Mouse (Mus musculus) gastrocnemius, postnatal 10 days (tissue): ENCODE results near the gene Srxn1. TPM values are rescaled to one million over a fixed set of nuclear protein-coding genes. Genes with fewer than 3 reads are reported as not detected.
"Not testable (repeated sequence)": the region's sequence is repeated elsewhere in the genome, so short reads cannot be mapped to it uniquely, and the experiment has no call there.

Experiments used
- DNase-seq: peaks from one replicate; pipeline ENCODE4 v3.0.0; 2021; ENCODE audit warnings: mixed read lengths
- long read RNA-seq, 2 experiments: library from polyadenylated mRNA; stranded (forward); transcript quantifications; one replicate each; pipeline ENCODE4 v2.0.0; 2021
- total RNA-seq, 2 experiments: library from RNA; stranded (reverse); gene quantifications; 2 replicates each; pipeline ENCODE4 v1.2.3; 2021

Srxn1 gene
- 10 to 100 TPM in 1 of 2 experiments, 1 to 10 TPM in 1; 8.7 to 14.7 TPM for total RNA-seq
- long read RNA-seq, experiment 1, transcript Srxn1-201 (2 exons, 2,812 nt), result major isoform, 8 of 12 reads
- long read RNA-seq, experiment 1, partial matches to known transcripts, result 0 of 12 reads
- long read RNA-seq, experiment 1, other reads (novel, unspliced or antisense), result 0 of 12 reads
- long read RNA-seq, experiment 2, transcript Srxn1-203 (2 exons, 446 nt), result minor isoform, 6 of 17 reads
- long read RNA-seq, experiment 2, transcript Srxn1-201 (2 exons, 2,812 nt), result major isoform, 9 of 17 reads
- long read RNA-seq, experiment 2, partial matches to known transcripts, result 0 of 17 reads
- long read RNA-seq, experiment 2, other reads (novel, unspliced or antisense), result 2 of 17 reads

DNA sequence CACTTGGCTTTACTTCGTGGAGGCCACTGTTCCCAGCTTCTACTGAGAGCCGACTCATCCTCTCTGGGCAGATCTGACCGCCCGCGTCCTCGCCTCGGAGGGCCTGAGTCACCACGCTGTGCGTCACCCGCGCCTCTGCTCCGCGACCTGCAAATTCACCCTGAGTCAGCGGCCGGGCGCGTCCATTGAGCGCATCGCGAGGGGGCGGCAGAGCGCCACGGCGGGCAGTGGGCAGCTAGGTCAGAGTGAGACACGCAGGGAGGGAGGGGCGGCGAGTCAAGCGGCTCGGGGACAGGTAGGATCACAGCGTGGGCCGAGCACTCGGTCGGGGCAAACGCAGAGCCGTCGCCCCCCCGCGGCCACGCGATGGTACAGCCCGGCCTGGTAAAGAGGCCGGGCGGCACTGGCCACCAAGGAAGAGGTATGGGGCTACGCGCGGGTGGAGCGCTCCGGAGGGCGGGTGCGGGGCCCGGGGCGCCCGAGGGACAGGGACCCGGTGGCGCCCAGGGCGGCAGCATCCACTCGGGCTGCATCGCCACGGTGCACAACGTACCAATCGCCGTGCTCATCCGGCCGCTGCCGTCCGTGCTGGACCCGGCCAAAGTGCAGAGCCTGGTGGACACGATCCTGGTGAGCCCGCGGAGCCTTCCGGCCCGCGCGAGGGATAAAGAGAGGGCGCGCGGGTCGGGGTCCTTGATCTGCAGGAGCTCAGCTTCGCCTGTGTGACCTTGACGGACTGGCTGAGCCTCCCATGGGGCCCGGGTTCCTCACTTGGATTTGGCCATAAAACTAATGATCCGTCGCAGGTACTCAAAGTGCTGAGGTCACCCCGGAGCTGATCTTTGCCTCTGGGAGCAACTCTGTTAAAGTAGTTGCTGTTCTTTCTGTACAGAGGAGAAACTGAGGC is at the start of gene Srxn1:
TSS of gene Srxn1 (plus strand) at position 199 of the 907 bp plus-strand sequence.
- peak; percentile 86 for DNase-seq

DNA sequence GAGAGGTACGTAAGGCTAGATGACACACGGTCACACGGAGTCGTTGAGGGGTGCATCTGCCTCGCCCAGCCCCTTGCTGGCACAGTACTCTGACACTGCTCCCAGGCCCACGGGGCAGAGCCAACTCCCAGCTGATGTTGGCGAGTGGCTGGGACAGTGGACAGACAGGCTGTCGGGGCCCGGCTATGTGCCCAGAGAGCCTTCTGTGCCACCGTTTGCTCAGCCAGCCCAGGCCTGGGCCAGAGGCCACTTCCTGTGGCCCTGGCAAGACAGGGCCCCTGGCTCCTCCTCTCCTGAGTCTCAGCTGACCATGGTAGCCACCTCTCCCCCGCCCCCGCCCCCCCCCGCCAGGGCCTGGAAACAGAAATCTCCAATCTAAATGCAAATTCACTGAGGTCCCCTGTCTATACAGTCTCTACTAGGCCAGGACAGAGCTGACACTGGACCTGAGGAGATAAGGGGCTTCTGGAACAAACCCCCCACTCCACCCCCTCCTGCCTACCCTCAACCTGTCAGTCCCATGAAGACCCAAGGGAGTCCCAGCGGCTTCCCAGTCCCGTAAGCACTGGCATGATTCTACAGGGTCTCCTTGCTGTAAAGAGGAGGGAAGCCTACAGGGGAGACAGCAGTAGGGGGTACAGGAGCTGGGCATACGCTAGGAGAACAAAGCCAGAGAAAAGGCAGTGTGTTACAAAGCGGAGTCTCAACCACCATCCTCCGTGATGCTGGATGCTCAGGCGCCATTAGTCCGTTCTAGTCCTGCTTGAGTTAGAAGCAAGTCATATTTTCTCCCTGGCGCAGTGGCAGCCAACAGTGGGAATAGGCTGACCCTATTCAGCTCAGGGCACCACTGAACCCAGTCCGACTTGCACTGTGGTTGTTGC is 48.7 kb upstream of the Srxn1 start:
- DNase-seq, result peak; percentile 48

DNA sequence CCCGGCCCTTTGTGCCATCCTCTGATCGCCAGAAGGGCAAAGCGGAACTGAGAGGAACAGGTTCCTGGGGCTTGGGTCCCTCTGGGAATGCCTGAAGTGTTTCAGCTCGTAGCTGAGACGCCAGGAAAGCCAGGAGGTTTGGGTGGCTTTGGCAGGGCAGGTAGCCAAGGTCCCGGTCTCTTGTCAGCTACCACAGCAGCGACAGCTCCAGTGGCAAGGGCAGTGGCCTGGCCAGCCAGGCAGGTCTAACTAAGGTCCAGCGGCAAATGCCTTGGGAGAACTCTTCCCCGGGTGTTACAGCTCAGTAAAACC is 48.1 kb upstream of the Srxn1 start:
- DNase-seq, result no peak

DNA sequence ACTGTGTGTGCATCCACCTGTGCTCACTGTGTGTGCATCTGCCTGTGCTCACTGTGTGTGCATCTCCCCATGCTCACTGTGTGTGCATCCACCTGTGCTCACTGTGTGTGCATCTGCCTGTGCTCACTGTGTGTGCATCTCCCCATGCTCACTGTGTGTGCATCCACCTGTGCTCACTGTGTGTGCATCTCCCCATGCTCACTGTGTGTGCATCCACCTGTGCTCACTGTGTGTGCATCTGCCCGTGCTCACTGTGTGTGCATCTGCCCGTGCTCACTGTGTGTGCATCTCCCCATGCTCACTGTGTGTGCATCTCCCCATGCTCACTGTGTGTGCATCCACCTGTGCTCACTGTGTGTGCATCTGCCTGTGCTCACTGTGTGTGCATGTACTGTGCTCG is 42.5 kb upstream of the Srxn1 start:
- not testable (repeated sequence) for DNase-seq

DNA sequence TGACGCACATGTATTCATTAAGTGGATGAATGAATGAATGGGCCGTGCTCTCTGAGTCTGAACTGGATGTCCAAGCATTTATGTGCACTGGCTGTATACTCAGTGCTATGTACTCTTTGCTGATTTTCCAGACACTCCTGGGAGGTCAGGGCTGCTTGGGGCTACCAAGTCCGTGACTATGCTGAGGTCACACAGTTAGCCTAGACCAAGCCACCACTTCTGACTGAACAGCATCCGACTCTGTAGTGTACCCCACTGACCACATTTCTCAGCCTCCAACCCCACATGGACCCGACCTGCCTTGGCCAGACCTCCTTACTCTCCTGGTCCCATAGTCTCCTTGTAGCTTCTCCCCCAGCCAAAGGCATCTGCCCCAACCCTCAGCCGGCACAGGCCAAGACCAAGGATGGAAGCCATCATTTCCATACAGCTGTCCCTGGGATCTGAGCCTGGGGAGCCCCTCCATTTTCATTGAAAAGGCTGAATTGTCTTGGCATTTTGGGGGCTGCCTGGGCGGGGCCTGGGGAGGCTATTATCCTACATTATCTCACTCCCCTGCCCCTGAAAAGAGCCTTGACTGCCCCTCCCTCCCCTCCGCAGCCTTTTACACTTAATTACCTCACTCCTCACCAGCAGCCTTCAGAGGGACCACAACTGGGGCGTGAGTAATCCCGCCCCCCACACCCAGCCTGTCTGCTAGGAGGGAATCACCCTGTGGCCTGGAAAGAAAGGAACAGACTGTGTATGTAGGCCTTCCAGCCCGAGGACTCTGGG is 36.5 kb upstream of the Srxn1 start:
- DNase-seq, result no peak

DNA sequence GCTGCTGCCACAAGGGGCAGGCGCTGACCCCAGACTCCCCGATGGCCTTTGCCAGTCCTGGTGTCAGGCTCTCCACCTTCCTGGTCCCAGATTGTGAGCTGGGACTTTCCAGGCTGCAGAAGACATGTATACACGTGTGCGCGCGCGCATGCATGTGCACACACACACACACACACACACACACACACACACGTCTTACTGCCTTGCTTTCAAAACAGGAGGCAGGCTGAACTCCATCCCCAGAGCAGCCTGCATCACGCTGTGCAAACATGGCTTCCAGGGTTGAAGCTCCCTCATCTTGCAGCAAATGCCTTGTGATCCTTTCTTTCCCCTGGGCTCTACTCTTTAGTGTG is 35.9 kb upstream of the Srxn1 start:
- DNase-seq, result no peak

DNA sequence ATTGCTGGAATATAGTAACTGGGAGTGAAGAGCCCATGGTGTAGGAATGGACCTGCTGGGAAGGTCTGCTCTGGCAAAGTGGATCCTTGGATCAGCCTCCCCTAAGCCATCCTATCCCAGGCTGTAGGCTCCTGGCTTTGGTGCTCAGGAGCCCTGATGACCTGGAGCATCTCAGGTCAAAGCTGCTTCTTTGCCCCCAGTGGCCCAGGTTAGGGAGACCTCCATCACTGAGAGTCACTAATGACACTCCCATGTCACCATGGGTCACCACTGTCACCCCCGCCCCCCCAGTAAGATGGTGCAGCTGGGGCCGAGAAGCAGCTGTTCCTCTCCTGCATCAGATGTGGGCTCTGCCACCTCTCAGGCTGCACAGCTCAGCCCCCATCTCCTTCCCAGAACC is 35.4 kb upstream of the Srxn1 start:
- DNase-seq, result no peak

DNA sequence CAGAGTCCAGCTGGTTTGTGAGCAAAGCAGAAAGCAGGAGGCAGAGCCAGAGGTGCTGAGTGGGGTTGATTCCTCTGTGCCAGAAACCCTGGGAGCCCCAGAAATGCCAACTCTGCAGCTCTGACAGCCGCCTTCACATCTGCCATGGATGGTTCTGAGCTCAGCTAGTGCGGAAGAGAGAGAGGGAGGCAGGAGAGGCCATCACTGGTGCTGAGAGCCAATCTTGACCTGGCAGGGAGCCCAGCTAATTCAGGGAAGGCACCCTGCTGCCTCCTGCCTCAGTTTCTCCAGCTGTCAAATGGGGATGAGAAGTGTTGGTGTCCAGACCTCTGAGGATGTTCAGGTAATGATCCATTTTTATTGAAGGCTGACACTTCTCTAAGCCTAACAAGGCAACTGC is 30.8 kb upstream of the Srxn1 start:
- no peak for DNase-seq

DNA sequence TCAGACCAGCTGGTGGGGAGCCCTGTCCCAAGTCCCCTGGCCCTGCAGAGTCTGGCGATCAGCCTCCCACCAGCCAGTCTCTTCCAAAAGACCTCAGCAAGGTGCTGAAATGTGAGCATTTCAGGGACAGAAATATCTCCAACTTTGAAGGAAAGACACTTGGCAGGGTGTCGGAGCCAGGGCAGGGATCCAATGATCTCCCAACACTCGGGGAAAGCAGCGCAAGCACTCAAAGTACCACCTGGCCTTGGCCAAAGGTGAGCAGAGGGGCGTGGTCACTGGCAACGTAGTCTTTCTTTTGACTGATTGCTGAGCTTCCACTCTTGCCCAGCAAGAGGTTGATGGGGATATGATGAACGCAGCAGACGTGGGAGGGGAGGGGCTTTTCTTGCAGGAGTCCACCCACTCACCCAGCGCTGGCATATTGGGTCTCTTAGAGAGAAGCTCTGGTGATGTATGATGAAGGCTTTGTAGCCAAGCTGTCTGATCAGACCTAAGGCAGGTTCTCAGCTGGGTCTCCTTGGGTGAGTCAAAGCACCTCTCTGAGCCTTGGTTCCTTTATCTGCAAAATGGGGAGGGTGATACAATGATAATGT is 29.9 kb upstream of the Srxn1 start:
- DNase-seq, result no peak

DNA sequence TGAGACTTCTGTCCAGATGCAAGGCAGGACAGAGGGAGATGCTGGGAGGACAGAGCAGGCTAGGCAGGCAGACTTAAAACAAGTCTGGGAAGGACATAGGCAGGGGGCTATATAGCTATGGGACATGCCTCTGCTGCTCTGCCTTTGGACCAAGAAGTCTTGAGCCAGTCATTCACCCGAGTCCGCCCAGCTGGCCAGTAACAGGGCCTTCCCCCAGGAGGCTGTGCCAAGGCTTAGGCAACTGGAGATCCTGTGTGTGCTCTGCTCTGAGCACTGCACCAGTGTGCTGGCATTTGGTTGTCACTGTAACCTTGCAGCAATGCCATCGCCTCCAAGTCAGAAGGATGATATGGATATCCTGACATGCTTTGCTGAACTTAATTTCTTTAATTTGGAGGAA is 28.0 kb upstream of the Srxn1 start:
- DNase-seq, result no peak

DNA sequence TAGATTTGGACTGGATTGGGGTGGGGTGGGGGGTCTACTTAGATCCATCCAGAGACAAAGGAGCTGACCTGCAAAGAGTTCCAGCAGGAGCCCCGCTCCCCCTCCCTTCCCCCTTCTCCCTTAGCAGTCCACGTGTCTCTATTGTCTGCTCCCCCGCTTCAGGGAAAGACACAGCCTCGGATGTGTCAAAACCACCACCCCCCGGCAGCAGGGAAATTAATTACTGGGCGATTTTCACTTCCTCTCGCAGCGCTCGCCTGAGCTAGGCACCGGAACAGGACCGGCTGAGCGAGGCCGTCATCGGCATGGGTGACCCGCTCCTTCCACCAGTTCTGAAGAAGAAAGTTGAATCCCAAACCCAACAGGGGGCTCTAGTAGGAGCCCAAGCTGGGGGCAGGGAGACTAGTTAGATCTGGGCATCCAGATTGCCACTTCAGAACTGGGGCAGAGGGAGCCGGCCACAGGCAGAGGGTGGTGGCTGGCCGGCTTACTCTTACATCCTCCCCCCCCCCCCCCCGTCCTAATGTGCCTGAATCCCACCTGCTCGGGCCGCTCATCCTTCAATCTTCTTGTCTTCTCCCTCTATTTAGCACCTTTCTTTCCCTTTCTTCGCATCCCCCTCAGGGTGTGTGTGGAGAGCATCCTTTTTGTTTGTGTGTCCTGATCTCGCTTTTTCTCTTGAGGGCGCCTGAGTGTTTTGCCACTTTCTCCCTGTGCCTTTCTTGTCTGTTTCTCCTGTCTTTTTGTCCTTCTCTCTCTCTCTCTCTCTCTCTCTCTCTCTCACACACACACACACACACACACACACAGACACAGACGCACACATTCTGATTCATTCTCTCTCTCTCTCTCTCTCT is 24.4 kb upstream of the Srxn1 start, which contains the start of gene Scrt2:
TSS of gene Scrt2 (plus strand) at position 845 of the 857 bp plus-strand sequence.
- DNase-seq, result no peak

DNA sequence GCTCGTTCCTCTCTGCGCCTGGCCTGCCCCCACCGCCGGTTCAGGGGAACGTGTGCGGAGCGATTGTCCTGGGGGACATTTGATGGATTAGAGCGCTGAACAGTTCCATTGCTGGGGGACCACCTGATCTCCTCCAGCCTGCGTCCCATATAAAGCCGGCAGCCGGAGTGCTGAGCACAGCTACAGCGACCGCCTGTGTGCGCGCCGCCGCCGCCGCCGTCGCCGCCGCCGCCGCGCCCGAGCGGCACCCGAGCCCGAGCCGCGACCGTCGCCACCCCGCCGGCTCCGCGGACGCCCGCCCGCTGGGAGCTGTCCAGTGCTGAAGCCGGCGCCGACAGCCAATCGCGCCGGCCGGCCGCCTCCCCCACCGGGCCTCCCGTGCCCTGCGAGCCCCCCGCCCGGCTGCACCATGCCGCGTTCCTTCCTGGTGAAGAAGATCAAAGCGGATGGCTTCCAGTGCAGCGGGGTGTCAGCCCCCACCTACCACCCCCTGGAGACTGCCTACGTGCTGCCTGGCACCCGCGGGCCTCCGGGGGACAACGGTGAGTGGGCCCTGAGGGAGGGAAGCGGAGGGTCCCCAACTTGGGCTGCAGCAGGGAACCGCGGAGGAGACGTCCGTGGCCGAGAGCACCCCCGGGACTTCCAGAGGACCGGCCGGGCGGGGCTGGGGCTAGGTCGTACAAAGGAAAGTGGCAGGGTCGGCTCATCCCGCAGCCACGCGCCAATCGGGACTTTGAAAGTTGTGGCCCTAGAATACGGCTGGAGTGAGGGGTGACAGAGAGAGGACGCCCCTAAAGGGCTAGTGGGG is 23.5 kb upstream of the Srxn1 start:
- DNase-seq, result peak; percentile 92

DNA sequence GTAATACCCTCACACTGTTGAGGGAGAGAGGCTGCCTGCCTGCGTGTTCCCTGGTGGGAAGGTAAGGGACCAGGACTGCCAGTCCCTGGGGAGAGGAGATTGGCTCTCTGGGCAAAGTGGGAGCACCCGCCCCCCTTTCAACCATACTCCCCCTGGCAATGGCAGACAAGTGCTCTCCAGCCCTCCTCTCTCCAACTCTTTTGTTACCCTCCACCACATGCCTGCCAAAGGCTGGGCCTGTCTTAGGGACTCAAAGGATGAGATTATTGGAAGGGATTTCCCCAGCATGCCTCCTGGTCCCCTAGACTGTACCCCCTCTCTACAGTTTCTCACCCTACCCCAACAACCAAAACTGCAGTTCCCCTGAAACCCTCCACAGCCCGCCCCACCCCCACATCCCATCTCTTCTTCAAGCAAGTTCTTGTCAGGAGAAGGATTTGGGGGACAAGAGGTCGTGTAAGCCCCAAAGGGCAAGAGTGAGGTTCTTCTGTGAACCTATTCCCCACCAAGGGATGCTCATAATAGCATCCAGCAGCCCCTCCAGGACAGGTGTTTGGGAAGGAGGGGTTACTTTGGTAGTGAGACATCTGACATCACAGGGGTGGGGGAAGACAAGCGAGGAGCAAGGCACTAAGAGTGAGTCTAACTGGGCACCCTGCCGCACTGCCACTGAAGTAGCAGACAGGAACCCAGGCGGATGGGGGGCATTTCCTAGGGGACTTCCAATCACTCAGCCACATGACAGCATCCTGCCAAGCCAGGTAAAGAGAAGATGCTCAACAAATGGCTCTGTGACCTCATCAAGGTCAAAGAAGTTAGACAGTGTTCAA is 22.6 kb upstream of the Srxn1 start:
- DNase-seq, result no peak

DNA sequence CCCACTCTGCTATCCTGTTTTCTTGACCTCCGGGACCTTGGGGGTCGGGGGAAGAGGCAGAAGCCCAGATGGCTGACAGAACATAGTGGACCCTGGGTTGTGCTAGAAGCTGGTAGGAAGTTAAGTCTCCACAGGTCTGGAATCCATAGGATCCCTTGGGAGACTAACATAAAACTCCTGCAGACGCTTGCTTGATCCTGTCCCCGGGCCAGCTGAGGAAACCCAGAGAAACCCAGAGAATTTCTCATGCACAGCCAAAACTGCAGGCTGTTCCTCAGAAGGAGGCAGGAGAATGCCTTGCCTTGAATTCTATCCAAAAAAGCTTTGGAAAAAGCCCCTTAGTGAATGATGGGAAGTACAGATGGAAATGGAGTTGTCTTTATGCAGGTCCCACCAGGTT is 21.9 kb upstream of the Srxn1 start:
- DNase-seq, result no peak

DNA sequence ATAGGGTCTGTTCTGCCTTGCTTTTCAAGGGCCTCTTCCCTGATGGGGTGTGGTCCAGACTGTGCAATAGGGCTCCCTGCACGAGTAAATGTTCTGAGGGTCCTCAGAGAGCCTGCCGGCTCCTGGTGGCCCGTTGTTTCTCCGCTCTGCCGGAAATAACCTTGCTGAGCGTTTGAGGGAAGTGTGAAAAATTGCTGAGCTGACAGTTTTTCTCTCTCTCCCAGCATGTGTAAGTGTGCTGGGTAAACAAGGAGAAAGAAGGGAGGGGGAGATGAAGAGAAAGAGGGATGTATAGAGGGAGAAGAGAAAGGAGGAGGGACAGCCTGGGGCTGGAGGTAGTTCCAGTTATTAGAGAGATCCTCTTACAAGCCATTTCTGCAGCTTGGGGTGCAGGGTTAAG is 21.0 kb upstream of the Srxn1 start:
- DNase-seq, result no peak

DNA sequence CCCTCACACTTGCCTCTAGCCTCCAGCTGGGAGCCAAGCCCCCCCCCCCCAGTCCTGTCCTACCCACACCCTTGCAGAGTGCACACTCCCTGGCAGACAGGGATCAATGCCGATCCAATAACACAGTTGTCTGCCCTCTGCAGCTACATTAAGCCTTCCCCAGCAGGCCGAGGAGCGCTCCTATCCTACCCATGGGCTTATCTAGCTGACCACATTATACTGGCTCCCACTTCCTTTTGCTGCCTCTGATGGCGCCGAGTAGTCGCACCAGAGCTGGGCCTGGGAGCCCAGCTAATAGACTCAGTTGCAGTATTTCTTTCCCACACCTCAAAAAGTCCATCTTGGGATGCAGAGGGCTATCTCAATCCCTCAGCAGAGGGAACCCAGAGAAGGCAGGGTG is 19.9 kb upstream of the Srxn1 start:
- DNase-seq, result no peak

DNA sequence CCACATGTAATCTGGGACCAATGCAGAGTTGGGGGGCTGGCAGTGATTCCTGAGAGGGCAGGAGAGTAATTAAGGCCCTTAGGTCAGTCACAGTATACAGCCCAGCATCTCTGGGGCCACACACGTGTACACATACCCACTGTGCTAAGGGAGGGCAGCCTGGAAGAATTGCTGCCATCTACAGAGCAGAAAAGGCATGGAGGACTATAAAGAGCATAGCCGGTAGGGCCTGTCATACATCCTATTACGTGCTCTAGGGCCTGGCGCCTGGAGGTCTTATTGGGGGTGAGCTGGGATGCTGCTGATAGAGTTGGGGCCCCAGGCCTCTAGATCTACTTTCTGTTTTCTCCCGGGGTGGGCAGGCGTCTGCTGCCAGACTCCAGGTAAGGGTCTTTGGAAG is 18.9 kb upstream of the Srxn1 start:
- no peak for DNase-seq

DNA sequence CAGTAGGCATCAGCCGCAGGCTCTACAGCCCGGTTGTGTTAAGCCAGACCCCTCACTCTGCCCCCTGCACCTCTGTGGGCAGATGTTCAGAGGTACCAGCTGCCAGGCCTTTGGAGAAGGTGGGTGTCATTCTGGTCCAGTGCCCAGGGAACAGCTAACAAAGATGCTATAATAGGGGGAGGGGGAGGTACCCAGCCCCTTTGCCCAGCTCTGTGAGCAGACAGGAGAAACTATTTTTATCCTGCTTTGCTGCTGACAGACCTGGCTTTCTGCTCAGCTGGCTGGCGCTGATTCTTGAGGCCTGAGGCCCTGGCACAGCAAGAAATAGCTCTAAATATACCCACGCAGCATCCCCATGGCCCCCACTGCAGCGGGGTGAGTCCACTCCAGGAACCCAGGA is 18.2 kb upstream of the Srxn1 start:
- no peak for DNase-seq

DNA sequence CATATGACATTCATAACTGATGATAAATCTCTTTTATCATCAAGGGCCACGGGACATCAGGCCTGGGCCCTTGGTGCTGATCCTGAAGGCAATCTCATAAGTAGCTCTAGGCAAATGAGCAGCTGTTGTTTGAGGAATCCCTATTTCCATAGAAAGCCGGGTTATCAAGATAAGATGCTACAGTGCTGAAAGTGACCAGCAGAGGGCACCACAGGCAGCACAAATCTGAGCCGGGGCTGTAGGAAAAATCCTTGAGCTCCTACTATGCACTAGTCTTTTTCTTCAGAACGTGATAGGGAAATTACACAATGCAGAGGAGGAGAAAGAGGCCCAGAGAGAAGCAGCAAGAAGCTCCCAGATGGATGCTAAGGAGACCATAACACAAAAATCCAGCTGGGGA is 16.2 kb upstream of the Srxn1 start:
- DNase-seq, result peak; percentile 67
